Mouse (Mus musculus) mouse trophoblast stem cell (cell line): ENCODE data around the gene Mrps24.

Source experiments
- in situ Hi-C, 2 experiments: fragments of 300-500 bp; cut with MseI, MboI; formaldehyde crosslinking; loops; 2 replicates in 1 of 2; 3 replicates in 1 of 2; pipeline ENCODE4 v1.15.1; 2025

The Mrps24 gene

DNA sequence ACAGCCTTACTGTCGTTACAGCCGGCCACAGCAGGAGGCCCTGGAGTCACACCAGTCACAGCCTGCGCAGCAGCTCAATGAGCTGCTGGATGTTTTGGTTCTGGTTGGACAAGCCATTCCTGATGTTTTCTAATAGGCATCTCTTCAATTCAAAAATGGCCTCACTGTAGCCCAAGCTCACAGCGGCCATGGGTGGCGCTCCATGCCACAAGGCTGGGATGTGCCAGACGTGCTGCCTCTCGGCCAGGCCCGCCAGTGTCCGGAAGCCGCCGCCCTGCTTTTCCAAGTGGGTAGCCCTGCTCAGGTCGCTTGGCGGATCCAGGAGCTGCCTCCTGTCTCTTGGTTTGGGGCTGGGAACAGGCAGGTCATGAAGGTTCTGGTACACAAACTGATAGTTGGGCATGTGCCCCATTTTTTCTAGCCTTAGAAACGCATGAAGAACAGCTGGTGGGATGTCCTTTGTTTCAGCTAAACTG, at the start of gene Mrps24:
TSS of gene Mrps24 (minus strand) at position 51 of the 476 bp plus-strand sequence.
- in situ Hi-C loops = no loop called here

DNA sequence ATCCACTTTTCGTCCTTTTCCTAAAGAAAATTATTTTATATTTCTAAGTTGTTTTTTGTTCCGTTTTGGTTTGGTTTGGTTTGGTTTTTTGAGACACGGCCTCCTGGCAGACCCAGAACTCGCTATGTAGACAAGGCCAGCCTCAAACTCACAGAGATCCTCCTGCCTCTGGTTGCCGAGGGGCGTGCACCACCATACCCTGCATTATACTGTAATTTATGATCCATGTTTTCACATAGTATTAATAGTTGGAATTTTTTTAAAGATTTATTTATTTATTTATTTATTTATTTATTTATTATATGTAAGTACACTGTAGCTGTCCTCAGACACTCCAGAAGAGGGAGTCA, 47.1 kb upstream of the Mrps24 start:
- in situ Hi-C loops = no loop called here

GRCm38 (mm10) chr11:5761820-5762632, 46.5 kb upstream of the Mrps24 start, which contains the start of gene Urgcp:
Urgcp (minus strand) TSS chr11:5762376.
- in situ Hi-C loops = no loop called here

GRCm38 (mm10) chr11:5753755-5754154, 38.3 kb upstream of the Mrps24 start:
- in situ Hi-C loops = no loop called here

DNA sequence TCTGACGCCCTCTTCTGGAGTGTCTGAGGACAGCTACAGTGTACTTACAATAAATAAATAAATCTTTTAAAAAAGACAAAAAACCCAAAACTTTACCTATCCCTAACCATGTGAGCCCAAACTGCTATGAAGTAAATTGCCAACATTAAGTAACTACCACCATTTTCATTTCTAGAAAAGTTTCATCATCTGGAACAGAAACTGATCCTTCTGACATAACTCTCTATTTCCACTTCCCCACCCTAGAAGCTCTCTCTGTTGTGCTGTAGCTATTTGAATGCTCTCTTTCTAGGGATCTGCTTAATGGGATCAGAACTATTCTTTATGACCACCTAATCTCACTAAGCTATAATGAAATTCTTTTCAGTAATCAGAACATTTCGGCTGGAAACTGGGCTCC, 29.5 kb upstream of the Mrps24 start:
- in situ Hi-C loops = no loop called here

DNA sequence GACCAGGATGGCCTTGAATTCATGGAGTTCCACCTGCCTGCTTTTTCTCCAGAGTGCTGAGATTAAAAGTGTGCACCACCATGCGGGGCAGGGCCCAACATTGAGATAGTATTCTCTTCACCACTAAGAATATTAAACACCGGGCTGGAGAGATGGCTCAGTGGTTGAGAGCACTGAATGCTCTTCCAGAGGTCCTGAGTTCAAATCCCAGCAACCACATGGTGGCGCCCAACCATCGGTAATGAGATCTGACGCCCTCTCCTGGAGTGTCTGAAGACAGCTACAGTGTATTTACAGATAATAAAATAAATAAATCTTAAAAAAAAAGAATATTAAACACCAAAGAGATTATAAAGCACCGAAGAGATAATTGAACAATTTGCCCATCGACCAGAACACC, 26.6 kb upstream of the Mrps24 start:
- in situ Hi-C loops = no loop called here

DNA sequence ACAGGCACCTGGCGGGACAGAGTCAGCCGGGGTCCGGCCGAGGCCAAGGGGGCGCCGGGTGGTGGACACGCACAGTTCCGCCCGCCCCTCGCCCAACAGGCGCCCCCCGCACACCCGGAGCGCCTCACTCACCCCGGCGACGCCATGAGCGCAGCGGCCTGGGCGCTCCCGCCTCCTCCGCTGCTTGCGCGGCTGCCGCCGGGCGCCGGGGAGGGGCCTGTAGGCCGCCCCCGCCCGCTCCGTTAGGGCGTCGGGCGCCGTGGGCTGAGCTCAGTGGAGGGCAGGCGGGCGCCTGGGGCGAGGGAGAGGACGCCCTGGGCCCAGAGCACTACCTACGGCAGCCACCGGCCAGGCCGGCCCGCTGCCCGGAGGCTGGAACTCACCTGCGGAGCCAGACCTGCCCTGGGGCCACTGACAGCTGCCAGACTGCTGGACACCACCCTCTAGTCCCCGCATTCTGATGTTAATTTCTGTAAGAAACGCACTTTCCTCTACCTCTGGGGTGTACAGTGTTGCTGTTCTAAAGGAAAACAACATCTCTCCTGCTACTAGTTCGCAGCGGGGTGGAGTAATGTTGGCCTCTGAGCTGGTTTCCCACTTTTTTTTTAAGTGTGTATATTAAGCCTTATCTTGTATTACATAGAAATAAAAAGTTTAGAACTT, 25.6 kb upstream of the Mrps24 start:
- in situ Hi-C loops = no loop called here

- in situ Hi-C loops = no loop called here
These were observed 25.1 kb upstream of the Mrps24 start for GRCm38 (mm10) chr11:5740599-5740964.

DNA sequence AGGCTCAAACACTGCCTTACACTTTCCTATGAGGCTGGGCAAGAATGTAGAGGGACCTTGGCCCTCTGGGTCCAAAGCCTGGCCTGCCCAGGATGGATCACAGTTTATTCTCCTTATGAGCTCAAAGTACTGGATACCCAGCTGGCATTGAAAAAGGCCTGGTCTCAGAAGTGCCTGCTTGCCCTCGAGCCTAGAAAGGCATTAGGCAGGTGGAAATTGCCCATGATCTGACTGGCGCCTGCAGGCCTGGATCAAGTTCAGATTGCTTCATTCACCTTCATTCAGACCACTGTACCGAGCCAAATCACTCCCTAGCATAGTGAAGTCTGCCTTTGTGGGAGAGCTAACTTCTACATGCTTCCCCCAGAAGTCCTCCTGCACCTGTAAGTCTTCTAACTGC, 24.4 kb upstream of the Mrps24 start:
- in situ Hi-C loops = no loop called here

- in situ Hi-C loops = no loop called here
These were observed 23.6 kb upstream of the Mrps24 start for GRCm38 (mm10) chr11:5738888-5739632.

- in situ Hi-C loops = no loop called here
These were observed 21.7 kb upstream of the Mrps24 start for GRCm38 (mm10) chr11:5737137-5737536.

GRCm38 (mm10) chr11:5734323-5734722, 18.8 kb upstream of the Mrps24 start:
- in situ Hi-C loops = no loop called here

DNA sequence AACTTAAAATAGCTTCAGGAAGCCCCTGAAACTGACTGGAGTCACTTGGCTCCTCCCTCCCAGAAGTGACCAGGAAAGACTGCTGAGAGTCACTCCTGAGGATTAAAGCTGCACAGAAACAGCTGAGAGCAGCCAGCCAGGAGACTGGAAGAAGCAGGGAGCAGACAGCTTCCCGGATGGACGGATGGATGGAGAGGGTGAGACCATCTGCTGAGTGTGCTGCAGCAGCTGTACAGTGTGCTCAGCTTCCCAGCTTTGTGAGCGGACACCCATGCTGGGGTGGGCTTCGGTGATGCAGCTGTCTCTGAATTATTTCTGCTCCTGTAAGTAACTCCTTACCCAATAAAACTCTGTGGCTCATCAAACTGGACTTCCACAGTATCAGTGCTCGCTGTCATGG, 16.9 kb upstream of the Mrps24 start:
- in situ Hi-C loops = no loop called here

- in situ Hi-C loops = no loop called here
These were observed 14.1 kb upstream of the Mrps24 start for GRCm38 (mm10) chr11:5729582-5729981.

- in situ Hi-C loops = no loop called here
These were observed 3.3 kb upstream of the Mrps24 start for GRCm38 (mm10) chr11:5718611-5719354.

DNA sequence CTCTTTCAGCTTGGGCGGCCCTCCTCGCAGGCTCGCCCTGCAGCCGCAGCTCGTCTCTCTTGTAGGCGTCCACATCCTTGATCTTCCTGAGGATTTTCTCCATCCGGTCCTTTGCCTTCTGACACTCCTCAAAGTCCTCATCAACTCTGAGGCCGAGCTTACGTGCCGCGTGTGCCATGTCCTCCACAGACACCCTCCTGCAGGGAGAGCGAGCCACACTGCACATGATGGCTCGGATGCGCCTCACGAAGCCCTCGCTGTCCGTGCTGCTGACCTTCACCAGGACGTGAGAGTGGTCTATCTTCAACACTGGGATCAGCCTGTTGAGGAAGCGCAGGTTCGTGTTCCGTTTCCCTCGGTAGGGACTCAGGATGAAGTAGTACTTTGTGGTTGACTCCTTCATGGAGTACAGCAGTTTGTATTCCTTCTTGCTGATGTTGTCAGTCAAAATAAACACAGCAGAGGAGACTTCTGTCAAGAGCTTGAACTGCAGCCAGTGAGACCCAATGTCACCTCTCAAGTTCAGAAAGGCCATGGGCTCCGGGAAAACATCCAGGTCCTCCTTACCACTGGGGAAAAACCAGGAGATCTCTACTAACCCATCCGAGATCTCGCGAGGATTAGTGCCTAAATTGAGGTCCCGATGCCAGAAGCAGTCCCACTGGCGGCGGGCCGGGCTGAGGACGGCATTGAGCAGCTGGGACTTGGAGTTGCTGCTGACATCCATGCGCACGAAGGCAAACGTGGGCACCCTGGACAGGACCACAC, 1.6 kb upstream of the Mrps24 start:
- in situ Hi-C loops = no loop called here

DNA sequence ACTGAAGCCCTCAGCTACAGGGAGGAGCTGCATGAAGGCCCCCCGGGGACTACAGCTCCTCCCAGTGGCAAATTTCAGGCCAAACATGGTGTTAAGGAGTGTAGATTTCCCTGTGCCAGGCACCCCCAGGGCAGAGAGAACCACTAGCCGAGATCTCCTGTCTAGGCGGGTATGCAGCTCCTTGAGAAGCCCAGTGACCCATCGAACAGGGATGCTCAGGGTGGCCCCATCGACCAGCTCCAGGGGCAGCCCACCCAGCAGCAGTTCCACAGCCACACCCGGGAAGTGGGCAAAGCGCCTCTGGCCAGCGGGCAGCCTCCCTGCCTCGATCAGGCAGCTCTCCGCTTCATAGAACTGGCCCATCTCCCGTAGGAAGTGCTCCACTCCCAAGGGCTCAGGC, 766 bp upstream of the Mrps24 start:
- in situ Hi-C loops = no loop called here

DNA sequence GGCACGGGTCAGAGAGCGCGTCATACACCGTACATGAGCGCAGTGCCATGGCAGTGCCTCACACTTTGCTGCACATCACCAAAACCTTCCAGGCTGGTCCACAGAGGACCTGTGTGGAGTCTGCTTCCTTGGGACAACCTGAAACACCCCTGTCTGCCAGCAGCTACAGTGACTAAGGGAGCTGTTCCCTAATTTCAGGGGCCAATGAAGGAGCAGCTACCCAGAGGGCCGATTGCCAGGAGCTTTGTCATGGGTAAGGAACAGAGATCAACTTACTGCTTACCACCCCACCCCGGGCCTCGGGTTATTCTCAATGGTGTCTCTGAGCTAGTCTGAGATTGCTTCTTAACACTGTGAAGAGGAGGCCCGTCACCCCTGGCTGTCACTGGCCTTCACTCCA, 301 bp downstream of the Mrps24 start:
- in situ Hi-C loops = no loop called here

DNA sequence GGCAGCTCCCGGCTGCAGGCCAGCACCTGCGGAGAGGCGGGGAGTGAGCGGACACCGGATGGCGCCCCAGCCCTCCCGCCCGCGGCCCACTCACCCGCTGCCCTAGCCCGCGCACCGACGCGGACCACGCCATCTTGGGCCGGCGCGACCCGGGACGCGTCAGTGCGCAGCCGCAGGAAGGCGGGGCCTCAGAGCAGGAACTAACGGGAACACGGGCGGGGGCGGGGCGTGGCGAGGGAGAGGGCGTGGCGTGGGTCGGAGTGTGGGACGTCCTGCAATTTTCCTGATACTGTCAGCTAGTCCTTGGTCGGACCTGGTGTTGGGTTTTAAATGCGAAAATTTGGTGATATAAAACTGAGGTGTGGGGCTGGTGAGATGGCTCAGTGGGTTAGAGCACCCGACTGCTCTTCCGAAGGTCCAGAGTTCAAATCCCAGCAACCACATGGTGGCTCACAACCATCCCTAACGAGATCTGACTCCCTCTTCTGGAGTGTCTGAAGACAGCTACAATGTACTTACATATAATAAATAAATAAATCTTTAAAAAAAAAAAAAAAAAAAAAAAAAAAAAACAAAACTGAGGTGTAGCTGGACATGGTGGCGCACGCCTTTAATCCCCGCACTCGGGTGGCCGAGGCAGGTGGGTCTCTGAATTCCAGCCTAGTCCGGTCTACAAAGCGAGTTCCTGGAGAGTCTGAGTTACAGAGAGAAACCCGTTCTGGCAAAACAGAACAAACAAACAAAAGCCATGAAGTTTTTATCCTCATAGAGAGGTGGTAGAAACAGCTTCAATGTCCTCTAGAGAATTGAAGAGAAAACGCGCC, 7.7 kb downstream of the Mrps24 start:
- in situ Hi-C loops = no loop called here

DNA sequence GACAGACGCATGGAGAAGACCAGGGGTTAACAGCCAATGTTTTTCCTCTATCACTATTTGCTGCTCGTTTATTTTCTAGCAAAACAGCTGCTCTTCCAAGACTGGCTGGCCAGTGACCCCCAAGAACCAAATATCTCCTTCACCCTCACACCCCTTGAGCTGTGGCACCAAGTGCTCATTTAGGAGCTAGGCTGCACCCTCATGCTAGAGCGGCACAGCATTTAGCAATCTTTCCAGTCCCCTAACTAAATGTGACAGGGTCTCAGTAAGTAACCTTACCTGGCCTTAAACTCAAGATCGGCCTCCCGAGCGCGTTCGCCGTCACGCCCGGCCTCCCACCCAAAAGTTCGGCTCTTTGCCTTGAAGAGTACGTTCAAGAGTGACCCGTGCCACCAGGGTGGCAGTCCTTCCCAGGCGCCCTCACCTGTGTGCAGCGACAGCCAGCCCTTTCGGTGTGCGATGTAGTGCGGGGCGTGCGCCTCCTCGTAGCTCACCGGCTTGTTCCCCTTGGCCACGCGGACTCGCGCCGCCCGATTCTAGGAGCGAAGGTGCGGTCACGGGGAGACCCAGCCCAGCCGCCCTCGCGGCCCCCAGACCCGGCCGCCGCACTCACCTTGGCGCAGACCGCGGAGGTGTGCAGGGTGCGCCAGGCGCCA, 8.5 kb downstream of the Mrps24 start:
- in situ Hi-C loops = no loop called here
